Mouse (Mus musculus): ENCODE measurements around the gene Scamp5.

DNA sequence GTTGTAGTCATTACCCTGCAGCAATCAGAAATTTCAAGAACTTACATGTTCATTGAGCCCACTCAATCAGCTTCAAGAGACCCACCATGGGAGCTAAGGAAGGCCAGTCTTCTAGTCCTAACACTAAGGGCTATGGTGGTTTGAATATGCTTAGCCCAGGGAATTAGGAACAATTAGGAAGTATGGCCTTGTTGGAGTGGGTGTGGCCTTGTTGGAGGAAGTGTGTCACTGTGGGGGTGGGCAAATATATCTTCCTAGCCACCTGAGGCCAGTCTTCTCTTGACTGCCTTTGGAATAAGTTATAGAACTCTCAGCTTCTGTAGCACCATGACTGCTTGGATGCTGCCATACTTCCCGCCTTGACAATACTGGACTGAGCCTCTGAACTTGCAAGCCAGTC is 27.2 kb downstream of the Scamp5 start:
- TF ChIP-seq CTCF (IDR thresholded peaks at IDR 0.05; ENCODE audit: low read depth, low read length) (no peak), POLR2A (IDR thresholded peaks at IDR 0.05; ENCODE audit: extremely low read depth, insufficient read depth, low read length) (no peak)
